Mouse (Mus musculus): ENCODE data around the gene Olfr1313. TPM values are rescaled to one million over a fixed set of nuclear protein-coding genes. Genes with fewer than 3 reads are reported as not detected.

Olfr1313 gene
- not detected in 2 replicates for polyA plus RNA-seq (2021; fragmentation: Nextera tagmentation)
- long read RNA-seq, experiment 1 = 0 reads
- long read RNA-seq, experiment 2 = 0 reads

GRCm38 (mm10) chr2:112077743-112078142, at the start of gene Olfr1313:
Olfr1313 (minus strand) TSS chr2:112077843.

GRCm38 (mm10) chr2:112115340-112115739, 37.7 kb upstream of the Olfr1313 start, which contains the start of gene Olfr1315-ps1:
Olfr1315-ps1 (minus strand) TSS chr2:112115440.

GRCm38 (mm10) chr2:112096681-112097080, 19.0 kb upstream of the Olfr1313 start, which contains the start of gene Olfr1314:
Olfr1314 (minus strand) TSS chr2:112096781.

GRCm38 (mm10) chr2:112050138-112050537, 27.5 kb downstream of the Olfr1313 start, which contains the start of gene Olfr1312:
Olfr1312 (minus strand) TSS chr2:112050238.

GRCm38 (mm10) chr2:112024312-112024711, 53.3 kb downstream of the Olfr1313 start, which contains the start of gene Olfr1311:
Olfr1311 (minus strand) TSS chr2:112024412.

Other genes with a start within 250 kb of the Olfr1313 start
- not detected in 2 replicates for gene Olfr1305, start 200.7 kb downstream of the Olfr1313 start, polyA plus RNA-seq (2021; fragmentation: Nextera tagmentation)
- gene Olfr1306, start 161.6 kb downstream of the Olfr1313 start, polyA plus RNA-seq (2021; fragmentation: Nextera tagmentation) = not detected in 2 replicates
- not detected in 2 replicates for gene Olfr1307, start 128.4 kb downstream of the Olfr1313 start, polyA plus RNA-seq (2021; fragmentation: Nextera tagmentation)
- gene Olfr1308, start 112.9 kb downstream of the Olfr1313 start, polyA plus RNA-seq (2021; fragmentation: Nextera tagmentation) = not detected in 2 replicates
- gene Olfr1309, start 87.6 kb downstream of the Olfr1313 start, polyA plus RNA-seq (2021; fragmentation: Nextera tagmentation) = not detected in 2 replicates
- gene Olfr1310, start 65.1 kb downstream of the Olfr1313 start, polyA plus RNA-seq (2021; fragmentation: Nextera tagmentation) = not detected in 2 replicates
- gene Olfr1311, start 53.4 kb downstream of the Olfr1313 start, polyA plus RNA-seq (2021; fragmentation: Nextera tagmentation) = not detected in 2 replicates
- not detected in 2 replicates for gene Olfr1312, start 27.6 kb downstream of the Olfr1313 start, polyA plus RNA-seq (2021; fragmentation: Nextera tagmentation)
- gene Olfr1314, start 18.9 kb upstream of the Olfr1313 start, polyA plus RNA-seq (2021; fragmentation: Nextera tagmentation) = not detected in 2 replicates
- gene Olfr1315-ps1, start 37.6 kb upstream of the Olfr1313 start, polyA plus RNA-seq (2021; fragmentation: Nextera tagmentation) = not detected in 2 replicates
- not detected in 2 replicates for gene Olfr1316, start 57.1 kb upstream of the Olfr1313 start, polyA plus RNA-seq (2021; fragmentation: Nextera tagmentation)
- not detected in 2 replicates for gene Olfr1317, start 62.5 kb upstream of the Olfr1313 start, polyA plus RNA-seq (2021; fragmentation: Nextera tagmentation)
- gene Olfr1318, start 76.4 kb upstream of the Olfr1313 start, polyA plus RNA-seq (2021; fragmentation: Nextera tagmentation) = not detected in 2 replicates
- gene Lpcat4, start 161.6 kb upstream of the Olfr1313 start, polyA plus RNA-seq (2021; fragmentation: Nextera tagmentation) = 41.7 and 89.1 TPM in 2 replicates
- 0.09 and 0.15 TPM in 2 replicates for gene Nutm1, start 181.4 kb upstream of the Olfr1313 start, polyA plus RNA-seq (2021; fragmentation: Nextera tagmentation)
- gene Nop10, start 184.1 kb upstream of the Olfr1313 start, polyA plus RNA-seq (2021; fragmentation: Nextera tagmentation) = 289 TPM in 2 replicates
- gene Slc12a6, start 188.0 kb upstream of the Olfr1313 start, polyA plus RNA-seq (2021; fragmentation: Nextera tagmentation) = 15.8 and 15.9 TPM in 2 replicates
- gene Gm21985, start 188.5 kb upstream of the Olfr1313 start, polyA plus RNA-seq (2021; fragmentation: Nextera tagmentation) = 0.29 TPM in 1 of 2 replicates, not detected in the other